ENCODE assay signal across 9 mouse cellular contexts in the genomic region with DNA sequence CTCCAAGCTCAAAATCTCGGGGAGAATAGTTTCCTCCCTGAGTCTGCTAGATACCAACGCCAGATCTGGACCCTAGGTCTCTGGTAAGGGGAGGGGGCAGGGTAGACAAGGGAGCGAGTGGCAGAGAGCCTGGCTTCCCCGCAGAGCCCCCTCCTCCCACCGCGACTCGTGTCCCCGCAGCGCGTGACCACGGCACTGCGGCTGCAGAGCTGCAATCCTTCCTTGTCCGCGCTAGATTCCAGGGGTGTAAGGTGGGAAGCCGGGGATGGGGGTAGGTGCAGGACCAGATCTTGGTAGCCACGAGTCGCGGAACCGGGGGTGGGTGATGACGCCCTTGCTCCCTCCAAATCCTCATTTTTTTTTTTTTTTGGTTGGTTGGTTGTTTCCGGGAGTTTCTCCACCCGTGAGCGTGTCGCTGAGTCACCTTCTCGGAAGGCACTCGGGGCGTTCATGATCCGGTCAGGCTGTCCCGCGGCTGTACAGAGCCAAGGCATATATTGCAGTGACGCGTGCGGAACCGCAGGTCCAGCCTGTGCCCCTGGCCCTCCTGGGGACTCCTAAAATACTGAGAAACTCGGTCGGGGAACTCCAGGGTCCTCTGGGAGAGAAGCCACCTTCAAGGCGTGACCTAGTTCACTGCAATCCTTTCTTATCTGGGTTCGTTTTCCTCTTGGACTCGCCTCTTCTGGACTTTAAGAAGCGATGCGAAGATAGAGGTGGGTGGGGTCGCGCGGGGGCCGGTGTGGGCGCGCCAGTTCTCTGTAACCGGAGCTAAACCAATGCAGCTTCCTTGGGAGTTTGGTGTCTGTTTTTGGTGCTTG. TPM values are rescaled to one million over a fixed set of nuclear protein-coding genes. Genes with fewer than 3 reads are reported as not detected.
DNase-seq lines count a peak whose midpoint lies in the region; ATAC-seq and TF ChIP-seq lines count a peak whose summit lies in the region.
"Had no signal": no experiment of that assay in that cellular context is flagged by ENCODE, and none has a peak within 500 bp of the region (broad histone marks: within the 10 kb centered on the region; RNA-seq: fewer than 3 reads in every experiment).

No protein-coding gene starts in this region.

- intact Hi-C loops in gastrocnemius, adult 2 months (cut with DNase I), result no loop called here

- peak overlapping the region; percentile 98 for H3K4me2 ChIP-seq in heart, embryonic 14.5 days (ENCODE audit: low read length)

- no peaks in the 10 kb centered on the region for H3K9me3 ChIP-seq in ES-Bruce4 (replicated peaks; ENCODE audit: control insufficient read depth, insufficient read depth, low read length, poor library complexity, severe bottlenecking)
- no peaks in the 10 kb centered on the region for H3K9me3 ChIP-seq in heart, embryonic 14.5 days (ENCODE audit: control insufficient read depth, low read length)

- H3K4me3 ChIP-seq in gastrocnemius, adult 2 months, result peak overlapping the region; percentile 81
- H3K4me3 ChIP-seq in ES-Bruce4 (ENCODE audit: low read depth, low read length), result peak overlapping the region; percentile 19; the same call in 1 of the 2 replicates
- peak overlapping the region; percentile 48 to 50 for H3K4me3 ChIP-seq in heart, embryonic 14.5 days (ENCODE audit: control insufficient read depth in 1 of 2, insufficient read depth in 1 of 2, low read depth in 1 of 2, low read length in 2 of 2)

- no peak for TF ChIP-seq POLR2A in ES-Bruce4 (IDR thresholded peaks at IDR 0.05; ENCODE audit: insufficient read depth, low read length)

- H3K36me3 ChIP-seq in ES-Bruce4 (ENCODE audit: control insufficient read depth, insufficient read depth, low read length, poor library complexity, severe bottlenecking), result no peaks in the 10 kb centered on the region
- no peaks in the 10 kb centered on the region for H3K36me3 ChIP-seq in heart, embryonic 14.5 days (ENCODE audit: control insufficient read depth, insufficient read depth, low read length)

- no peak for ATAC-seq in heart, embryonic 14.5 days (ENCODE audit: insufficient number of reproducible peaks, insufficient read depth, low FRiP score, low read depth)

- peak; percentile 18 for DNase-seq in gastrocnemius, adult 2 months
- DNase-seq in gastrocnemius, adult 18-20 months (ENCODE audit: low spot score), result no peak
- DNase-seq in liver, result peak; percentile 69
- DNase-seq in retina, embryonic 14.5 days (ENCODE audit: low spot score), result peak; percentile 54
- no peak for DNase-seq in gastrocnemius, postnatal 10 days
- no peak for DNase-seq in cerebellum, adult 18-20 months

- peaks cover 15% of the 10 kb centered on the region for H3K27me3 ChIP-seq in ES-Bruce4 (ENCODE audit: control insufficient read depth, insufficient read depth, low read length, poor library complexity, severe bottlenecking)
- H3K27me3 ChIP-seq in heart, embryonic 14.5 days (ENCODE audit: control insufficient read depth, insufficient read depth, low read length), result peaks cover 35% of the 10 kb centered on the region

- 3% methylated on average over 48 of the region's 48 CpGs for WGBS in heart, embryonic 14.5 days

- no peak overlapping the region for H3K9ac ChIP-seq in ES-Bruce4 (ENCODE audit: low read depth, poor library complexity, severe bottlenecking)
- peak overlapping the region; percentile 66 for H3K9ac ChIP-seq in heart, embryonic 14.5 days (ENCODE audit: low read length)

- no peaks in the 10 kb centered on the region for H3K4me1 ChIP-seq in ES-Bruce4 (ENCODE audit: control insufficient read depth, insufficient read depth, low read length)
- peaks cover 16 to 33% of the 10 kb centered on the region in 2 experiments for H3K4me1 ChIP-seq in heart, embryonic 14.5 days (ENCODE audit: control insufficient read depth in 2 of 2, insufficient read depth in 2 of 2, low read length in 2 of 2)

- no peak for TF ChIP-seq CTCF in gastrocnemius, adult 2 months (IDR thresholded peaks at IDR 0.05)
- no peak for TF ChIP-seq CTCF in ES-Bruce4 (IDR thresholded peaks at IDR 0.05; ENCODE audit: low read depth, low read length)

- no peak for TF ChIP-seq EP300 in ES-Bruce4 (IDR thresholded peaks at IDR 0.05; ENCODE audit: insufficient read depth, low read depth, low read length)

- H3K27ac ChIP-seq in gastrocnemius, adult 2 months, result peak overlapping the region; percentile 35
- H3K27ac ChIP-seq in ES-Bruce4 (ENCODE audit: insufficient read depth, low read length), result no peak overlapping the region
- no peak overlapping the region for H3K27ac ChIP-seq in heart, embryonic 14.5 days (replicated peaks in 1 of 2; ENCODE audit: control insufficient read depth in 1 of 2, insufficient read depth in 1 of 2, low read depth in 2 of 2, low read length in 2 of 2)
- H3K27ac ChIP-seq: macrophage had no signal

RNA-seq across cellular contexts. Expression of gene Sphk1, which starts 0.9 kb away (rescaled TPM):
- total RNA-seq in gastrocnemius, adult 2 months (2021), result 1 to 10 TPM in 1 of 2 experiments, under 1 TPM in 1; 0.36 to 1.7 TPM
- total RNA-seq in gastrocnemius, adult 18-20 months (2021), result under 1 TPM; 0.80 to 0.88 TPM
- 0.64 and 0.88 TPM in 2 replicates for polyA plus RNA-seq in ES-Bruce4 (2011; ENCODE audit: insufficient read depth, insufficient read length, low read depth, missing spikeins)
- polyA plus RNA-seq in heart, embryonic 14.5 days (2014; fragmentation: Nextera tagmentation; extraction: Ambion mirVana), result 2.3 and 2.5 TPM in 2 replicates
- 1 to 10 TPM; 3.7 to 4.0 TPM for total RNA-seq in gastrocnemius, postnatal 10 days (2021)

RNA-seq across cellular contexts. Expression of gene Prpsap1, which starts 37.6 kb away (rescaled TPM):
- total RNA-seq in gastrocnemius, adult 2 months (2021), result 10 to 100 TPM; 14.2 to 15.1 TPM
- 10 to 100 TPM; 12.3 to 12.5 TPM for total RNA-seq in gastrocnemius, adult 18-20 months (2021)
- polyA plus RNA-seq in ES-Bruce4 (2011; ENCODE audit: insufficient read depth, insufficient read length, low read depth, missing spikeins), result 116 and 120 TPM in 2 replicates
- polyA plus RNA-seq in heart, embryonic 14.5 days (2014; fragmentation: Nextera tagmentation; extraction: Ambion mirVana), result 89.8 and 93.4 TPM in 2 replicates
- total RNA-seq in gastrocnemius, postnatal 10 days (2021), result 10 to 100 TPM; 34.8 to 35.4 TPM

RNA-seq across cellular contexts. Expression of gene Ube2o, which starts 49.7 kb away (rescaled TPM):
- total RNA-seq in gastrocnemius, adult 2 months (2021), result 10 to 100 TPM; 19.4 to 22.9 TPM
- 10 to 100 TPM; 22.9 to 25.2 TPM for total RNA-seq in gastrocnemius, adult 18-20 months (2021)
- polyA plus RNA-seq in ES-Bruce4 (2011; ENCODE audit: insufficient read depth, insufficient read length, low read depth, missing spikeins), result 36.1 and 43.6 TPM in 2 replicates
- polyA plus RNA-seq in heart, embryonic 14.5 days (2014; fragmentation: Nextera tagmentation; extraction: Ambion mirVana), result 14.4 and 17.1 TPM in 2 replicates
- total RNA-seq in gastrocnemius, postnatal 10 days (2021), result 10 to 100 TPM; 20.7 to 24.9 TPM

RNA-seq across cellular contexts. Expression of gene Aanat, which starts 54.7 kb away (rescaled TPM):
- not detected for total RNA-seq in gastrocnemius, adult 2 months (2021)
- not detected for total RNA-seq in gastrocnemius, adult 18-20 months (2021)
- not detected in 2 replicates for polyA plus RNA-seq in ES-Bruce4 (2011; ENCODE audit: insufficient read depth, insufficient read length, low read depth, missing spikeins)
- polyA plus RNA-seq in heart, embryonic 14.5 days (2014; fragmentation: Nextera tagmentation; extraction: Ambion mirVana), result 0.28 TPM in 1 of 2 replicates, not detected in the other
- total RNA-seq in gastrocnemius, postnatal 10 days (2021), result not detected
- polyA plus RNA-seq: macrophage had no signal

Comparison
In these comparisons a context has a peak if more than half of its experiments do, and no peak if none do; other contexts are left out.
1. DNase-seq: peak in gastrocnemius, adult 2 months (single experiment), liver (single experiment) and retina, embryonic 14.5 days (single experiment); none in gastrocnemius, adult 18-20 months (single experiment), gastrocnemius, postnatal 10 days (single experiment) and cerebellum, adult 18-20 months (0 of 2).
2. H3K4me3 ChIP-seq: peak in every context shown above with its lines; median percentile 81 in gastrocnemius, adult 2 months; 49 in heart, embryonic 14.5 days; 19 in ES-Bruce4.